Mouse (Mus musculus) lung, postnatal 14 days (tissue): Measurements from ENCODE around the gene Gm1330.
"Not testable (repeated sequence)": the region's sequence is repeated elsewhere in the genome, so short reads cannot be mapped to it uniquely, and the experiment has no call there.

Experiments used
- DNase-seq: peaks from one replicate; pipeline ENCODE4 v3.0.0; 2021

Gene Gm1330

GRCm38 (mm10) chr2:149003151-149003550 is at the start of gene Gm1330:
TSS of gene Gm1330 (minus strand) at chr2:149003251.
- no peak for DNase-seq

GRCm38 (mm10) chr2:149017137-149017536 is 14.1 kb upstream of the Gm1330 start, which contains the start of gene Gm10750:
TSS of gene Gm10750 (minus strand) at chr2:149017237.
- DNase-seq: not testable (repeated sequence)

- no peak for DNase-seq
These were observed 1.8 kb upstream of the Gm1330 start for GRCm38 (mm10) chr2:149004826-149005225.

- DNase-seq: no peak
These were observed 7.9 kb downstream of the Gm1330 start for GRCm38 (mm10) chr2:148995133-148995532.
